Mouse (Mus musculus) kidney, adult 2 months (tissue): ENCODE data around the gene Syna. TPM values are rescaled to one million over a fixed set of nuclear protein-coding genes. Genes with fewer than 3 reads are reported as not detected.

Source experiments
- DNase-seq: peaks from one replicate; pipeline ENCODE4 v3.0.0; 2021
- H3K27ac ChIP-seq: fragments of 200-500 bp; 2 replicates; pipeline ENCODE4 v1.5.1; 2012; ENCODE audit warnings: low read depth, low read length, control low read depth, inconsistent platforms; ENCODE audit not compliant: insufficient read depth
- H3K27me3 ChIP-seq: fragments of 200-500 bp; replicated peaks from 2 replicates; pipeline ENCODE4 v1.6.1; 2012; ENCODE audit warnings: mild to moderate bottlenecking, moderate library complexity, low read length, inconsistent platforms; ENCODE audit not compliant: control insufficient read depth, insufficient read depth
- H3K36me3 ChIP-seq: fragments of 200-500 bp; 2 replicates; pipeline ENCODE4 v1.6.1; 2012; ENCODE audit warnings: mild to moderate bottlenecking, moderate library complexity, low read length, inconsistent platforms; ENCODE audit not compliant: control insufficient read depth, insufficient read depth
- H3K4me1 ChIP-seq: fragments of 200-500 bp; 2 replicates; pipeline ENCODE4 v1.6.1; 2011; ENCODE audit warnings: low read length; ENCODE audit not compliant: control insufficient read depth, insufficient read depth
- H3K4me3 ChIP-seq: fragments of 200-500 bp; 2 replicates; pipeline ENCODE4 v1.5.1; 2011; ENCODE audit warnings: mild to moderate bottlenecking, low read depth, low read length, control low read depth; ENCODE audit not compliant: insufficient read depth
- CTCF ChIP-seq: fragments of 200-500 bp; conservative IDR thresholded peaks from 2 replicates; pipeline ENCODE4 v1.5.1; 2011; ENCODE audit warnings: low read depth, mild to moderate bottlenecking, control low read depth, low read length, moderate library complexity, mixed read lengths; ENCODE audit not compliant: insufficient read depth, insufficient read length
- POLR2A ChIP-seq: fragments of 200-500 bp; IDR thresholded peaks from one replicate; pipeline ENCODE4 v1.6.1; 2011; ENCODE audit warnings: low read depth, low read length, control low read depth
- WGBS: fragments of 180-500 bp; shearing (Covaris S2); methylation state at CpG from one replicate; pipeline ENCODE4 v1.1.7; 2018; 5-methylcytosine and 5-hydroxymethylcytosine counted together
- polyA plus RNA-seq: library from polyadenylated mRNA; depleted of rRNA; stranded (reverse); fragments of >200 nt; gene quantifications from 2 replicates; pipeline ENCODE4 v1.2.3, GENCODE M21; 2012

The Syna gene
- polyA plus RNA-seq, 1 experiment = 0.48 TPM

DNA sequence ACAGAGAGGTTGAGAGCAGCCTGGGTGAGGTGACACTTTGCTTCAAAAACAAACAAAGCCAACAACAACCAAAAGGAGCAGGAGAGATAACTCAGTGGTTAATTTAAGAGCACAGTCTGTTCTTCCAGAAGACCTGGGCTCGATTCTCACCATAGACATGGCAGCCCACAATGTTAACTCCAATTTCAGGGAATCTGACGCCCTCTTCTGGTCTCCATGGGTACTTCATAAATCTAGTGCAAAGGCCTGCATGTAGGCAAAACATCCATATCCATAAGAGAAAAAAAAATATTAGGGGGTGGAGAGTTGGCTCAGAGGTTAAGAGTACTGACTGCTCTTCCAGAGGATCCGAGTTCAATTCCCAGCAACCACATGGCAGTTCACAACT lies 14.7 kb downstream of the Syna start:
- no peak overlapping the region for H3K27ac ChIP-seq
- no peaks in the 10 kb centered on the region for H3K27me3 ChIP-seq
- peaks cover 34% of the 10 kb centered on the region for H3K4me1 ChIP-seq
- H3K36me3 ChIP-seq = no peaks in the 10 kb centered on the region
- DNase-seq = no peak
- WGBS = 67% methylated on average over 3 of the region's 3 CpGs
- peak; percentile 26; the same call in 1 of the 2 replicates for TF ChIP-seq CTCF
- TF ChIP-seq POLR2A = no peak
- no peak overlapping the region for H3K4me3 ChIP-seq

DNA sequence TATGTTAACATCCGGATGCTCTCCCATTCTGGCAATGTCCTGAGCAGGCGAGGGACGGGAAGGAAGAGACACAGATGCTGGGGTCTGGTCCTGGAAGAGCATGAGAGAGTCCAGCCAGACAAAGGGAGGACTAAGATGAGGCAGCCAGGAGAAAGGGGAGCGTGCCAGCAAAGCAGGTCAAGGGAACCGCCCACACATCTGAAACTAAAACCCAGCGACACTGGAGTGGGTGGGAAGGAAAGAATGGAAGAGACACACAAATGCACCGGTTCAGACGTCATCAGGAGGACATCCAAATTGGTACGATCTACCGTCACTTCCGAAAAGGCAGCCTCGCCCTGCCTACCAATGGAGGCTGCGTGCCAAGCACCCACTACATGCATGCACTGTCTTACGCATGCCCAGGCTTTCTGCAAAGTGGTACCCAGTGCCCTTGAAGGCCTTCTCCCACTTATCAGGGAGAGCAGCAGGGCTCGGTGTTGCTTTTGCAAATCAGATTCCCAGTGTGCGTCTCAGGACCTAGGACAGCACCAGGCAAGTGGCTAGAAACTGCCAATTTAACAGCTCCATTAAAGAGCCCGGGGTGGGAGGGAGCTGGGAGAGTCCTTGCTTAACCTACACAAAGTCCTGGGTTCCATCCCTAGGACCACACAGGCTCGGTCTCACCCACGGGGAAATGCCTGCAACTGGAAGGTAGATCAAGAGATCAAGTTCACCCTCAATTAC lies 15.3 kb downstream of the Syna start:
- 52% methylated on average over 19 of the region's 19 CpGs for WGBS
- H3K36me3 ChIP-seq = no peaks in the 10 kb centered on the region
- no peak overlapping the region for H3K4me3 ChIP-seq
- H3K27me3 ChIP-seq = no peaks in the 10 kb centered on the region
- no peak overlapping the region for H3K27ac ChIP-seq
- peak; percentile 42 for DNase-seq
- peaks cover 33% of the 10 kb centered on the region for H3K4me1 ChIP-seq
- TF ChIP-seq POLR2A (no peak), CTCF (no peak)

DNA sequence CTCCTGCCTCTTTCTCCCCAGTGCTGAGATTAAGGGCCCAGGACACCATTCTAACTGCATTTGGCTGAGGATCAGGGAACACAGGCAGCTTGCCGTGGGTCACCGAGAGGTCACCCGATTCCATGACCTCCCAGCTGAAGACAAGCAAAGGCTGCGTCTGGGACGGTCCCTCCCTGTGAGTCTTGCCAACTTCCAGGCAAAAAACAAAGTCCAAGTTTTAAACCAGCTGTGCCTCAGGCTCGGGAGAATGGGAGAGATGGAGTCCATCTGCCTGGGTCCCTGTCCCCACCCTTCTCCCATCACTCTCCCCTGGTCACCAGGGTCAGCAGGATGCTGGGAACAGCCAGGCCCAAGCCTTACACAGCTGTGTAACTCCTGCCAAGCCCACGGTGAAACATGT lies 18.3 kb downstream of the Syna start:
- Histone ChIP-seq H3K27ac (peak overlapping the region; percentile 24), H3K4me1 (peaks cover 18% of the 10 kb centered on the region), H3K4me3 (no peak overlapping the region), H3K36me3 (no peaks in the 10 kb centered on the region), H3K27me3 (no peaks in the 10 kb centered on the region)
- DNase-seq = peak; percentile 95
- TF ChIP-seq POLR2A (no peak), CTCF (no peak)
- 19% methylated on average over 7 of the region's 7 CpGs for WGBS

DNA sequence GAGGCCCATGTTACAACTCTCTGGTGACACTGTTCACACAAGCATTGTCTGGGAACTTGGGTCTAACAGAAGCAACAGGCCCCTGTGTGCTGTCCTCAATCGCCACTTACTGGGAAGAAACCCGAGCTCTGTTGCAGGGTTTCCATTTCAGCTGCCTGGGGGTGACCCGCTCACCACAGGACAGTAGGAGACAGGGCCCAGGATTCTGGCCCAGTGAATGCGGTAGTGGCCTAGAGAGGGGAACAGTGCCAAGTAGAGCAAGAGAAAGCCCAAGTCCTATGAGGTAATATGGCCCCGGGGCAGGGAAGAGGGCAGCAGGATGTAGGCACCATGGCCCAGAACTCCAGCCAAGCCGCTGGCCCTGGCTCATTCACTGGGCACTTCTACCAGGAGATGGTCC lies 19.1 kb downstream of the Syna start:
- H3K4me3 ChIP-seq = no peak overlapping the region
- H3K36me3 ChIP-seq = no peaks in the 10 kb centered on the region
- H3K27me3 ChIP-seq = no peaks in the 10 kb centered on the region
- WGBS = 53% methylated on average over 6 of the region's 6 CpGs
- peaks cover 18% of the 10 kb centered on the region for H3K4me1 ChIP-seq
- DNase-seq = peak; percentile 54
- TF ChIP-seq CTCF = no peak
- TF ChIP-seq POLR2A = no peak
- no peak overlapping the region for H3K27ac ChIP-seq

DNA sequence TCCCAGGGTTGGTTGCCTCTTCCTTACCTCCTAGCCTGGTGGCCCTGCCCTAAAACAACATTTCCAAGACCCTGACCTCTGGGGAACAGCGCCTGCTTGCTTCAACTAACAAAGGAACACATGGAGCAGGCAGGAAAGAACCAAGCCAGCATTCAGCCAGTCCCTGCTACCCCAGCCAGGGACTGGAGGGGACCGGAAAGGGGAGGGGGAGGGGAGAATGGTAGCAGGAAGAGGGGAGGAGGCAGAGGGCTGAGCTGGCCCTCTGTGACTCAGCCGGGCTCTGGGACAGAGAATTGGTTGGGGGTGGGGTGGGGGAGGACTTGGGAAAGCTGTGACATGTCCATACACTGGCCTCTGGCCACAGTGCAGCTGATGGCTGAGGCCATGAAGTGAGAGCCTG lies 20.1 kb downstream of the Syna start:
- H3K27me3 ChIP-seq = no peaks in the 10 kb centered on the region
- 20% methylated on average over 3 of the region's 3 CpGs for WGBS
- DNase-seq = peak; percentile 75
- no peak overlapping the region for H3K4me3 ChIP-seq
- no peaks in the 10 kb centered on the region for H3K36me3 ChIP-seq
- no peak for TF ChIP-seq CTCF
- TF ChIP-seq POLR2A = no peak
- peaks cover 15% of the 10 kb centered on the region for H3K4me1 ChIP-seq
- H3K27ac ChIP-seq = peak overlapping the region; percentile 6; the same call in 1 of the 2 replicates

DNA sequence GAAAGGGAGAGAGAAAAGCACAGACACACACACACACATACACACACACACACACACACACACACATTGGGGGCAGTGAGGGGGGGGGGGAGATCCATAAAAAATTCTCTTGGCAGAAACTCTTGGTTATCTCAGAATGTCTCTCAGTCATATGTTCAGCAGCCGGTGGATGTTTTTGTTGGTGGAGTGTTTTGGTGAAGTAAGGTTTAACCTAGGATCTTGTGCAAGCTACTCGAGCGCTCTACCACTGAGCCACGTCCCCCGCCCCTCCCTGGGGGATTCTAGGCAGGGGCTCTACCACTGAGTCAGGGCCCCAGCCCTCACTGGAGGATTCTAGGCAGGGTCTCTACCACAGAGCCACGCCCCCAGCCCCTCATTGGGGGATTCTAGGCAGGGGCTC lies 23.9 kb downstream of the Syna start:
- peaks cover 3% of the 10 kb centered on the region; the same call in 1 of the 2 replicates for H3K4me1 ChIP-seq
- TF ChIP-seq CTCF (no peak), POLR2A (no peak)
- H3K36me3 ChIP-seq = no peaks in the 10 kb centered on the region; the same call in 1 of the 2 replicates
- no peaks in the 10 kb centered on the region for H3K27me3 ChIP-seq
- 87% methylated on average over 6 of the region's 6 CpGs for WGBS
- H3K4me3 ChIP-seq = no peak overlapping the region
- no peak overlapping the region for H3K27ac ChIP-seq
- no peak for DNase-seq

DNA sequence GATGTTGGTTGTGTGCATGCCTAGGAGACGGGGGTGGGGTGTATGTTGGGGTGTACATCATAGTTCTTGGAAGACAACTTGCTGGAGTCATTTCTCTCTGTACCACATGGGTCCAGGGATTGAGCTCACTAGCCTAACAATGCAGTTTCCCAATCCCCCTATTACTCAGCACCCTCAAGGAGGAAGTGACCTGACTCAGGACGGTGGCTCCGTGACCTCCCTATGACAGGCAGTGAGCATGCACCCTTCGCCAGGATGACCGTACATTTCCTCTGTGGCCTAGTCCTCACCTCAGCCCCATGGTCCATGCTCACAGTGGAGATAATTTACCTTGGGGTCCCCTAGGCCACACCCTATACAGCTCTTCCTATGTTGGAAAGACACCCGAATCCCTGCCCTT lies 27.6 kb downstream of the Syna start:
- WGBS = 93% methylated on average over 6 of the region's 6 CpGs
- TF ChIP-seq POLR2A = no peak
- no peak for TF ChIP-seq CTCF
- Histone ChIP-seq H3K4me3 (no peak overlapping the region), H3K27me3 (no peaks in the 10 kb centered on the region), H3K27ac (no peak overlapping the region), H3K4me1 (0 out of 2 replicates have a peak, but pooled peaks cover 2% of the 10 kb centered on the region), H3K36me3 (no peaks in the 10 kb centered on the region; the same call in 1 of the 2 replicates)
- DNase-seq = no peak
